Mouse (Mus musculus) neural tube, embryonic 11.5 days (tissue): Measurements from ENCODE around the gene Osm. TPM values are rescaled to one million over a fixed set of nuclear protein-coding genes. Genes with fewer than 3 reads are reported as not detected.

Experiments used
- ATAC-seq: fragments of 200-750 bp; cut with Nextera tagmentation; 2 replicates; pipeline ENCODE4 v1.8.0; 2017; ENCODE audit warnings: moderate number of reproducible peaks, mild to moderate bottlenecking, moderate TSS enrichment, moderate library complexity; ENCODE audit not compliant: insufficient read depth, low FRiP score, low TSS enrichment
- DNase-seq: peaks from one replicate; pipeline ENCODE4 v3.0.0-alpha.2; 2015; ENCODE audit warnings: low spot score
- H3K27ac ChIP-seq: fragments of 300-500 bp; sonication (generic); 2 replicates; pipeline ENCODE4 v1.5.1; 2014; ENCODE audit warnings: low read depth, mild to moderate bottlenecking, low read length
- H3K27me3 ChIP-seq: fragments of 300-500 bp; sonication (generic); 2 replicates; pipeline ENCODE4 v1.6.1; 2014; ENCODE audit warnings: mild to moderate bottlenecking, low read length, mixed read lengths; ENCODE audit not compliant: control insufficient read depth, insufficient read depth
- H3K36me3 ChIP-seq: fragments of 300-500 bp; sonication (generic); 2 replicates; pipeline ENCODE4 v1.6.1; 2014; ENCODE audit warnings: mild to moderate bottlenecking, low read length, moderate library complexity, mixed read lengths; ENCODE audit not compliant: control insufficient read depth, insufficient read depth
- H3K4me1 ChIP-seq: fragments of 300-500 bp; sonication (generic); 2 replicates; pipeline ENCODE4 v1.6.1; 2014; ENCODE audit warnings: low read length, mixed read lengths; ENCODE audit not compliant: control insufficient read depth, insufficient read depth
- H3K4me2 ChIP-seq: fragments of 300-500 bp; sonication (generic); 2 replicates; pipeline ENCODE4 v1.6.1; 2014; ENCODE audit warnings: low read depth, mild to moderate bottlenecking, moderate library complexity
- H3K4me3 ChIP-seq: fragments of 300-500 bp; sonication (generic); 2 replicates; pipeline ENCODE4 v1.5.1; 2014; ENCODE audit warnings: low read depth, low read length
- H3K9ac ChIP-seq: fragments of 300-500 bp; sonication (generic); 2 replicates; pipeline ENCODE4 v1.6.1; 2014; ENCODE audit warnings: mild to moderate bottlenecking, low read length
- H3K9me3 ChIP-seq: fragments of 300-500 bp; sonication (generic); 2 replicates; pipeline ENCODE4 v1.6.1; 2016; ENCODE audit warnings: low read length; ENCODE audit not compliant: control insufficient read depth
- WGBS: fragments of 180-500 bp; shearing (Covaris S2); extraction: QIAGEN DNeasy Blood & Tissue Kit; methylation state at CpG from one replicate; pipeline ENCODE4 v1.1.7; 2014; 5-methylcytosine and 5-hydroxymethylcytosine counted together
- polyA plus RNA-seq: library from polyadenylated mRNA; unstranded; fragments of >200 nt; fragmentation: Nextera tagmentation; extraction: Ambion mirVana; gene quantifications from 2 replicates; pipeline ENCODE4 v1.2.1, GENCODE M21; 2014

Gene Osm
- polyA plus RNA-seq, 1 experiment from 2014 or later: not detected

DNA sequence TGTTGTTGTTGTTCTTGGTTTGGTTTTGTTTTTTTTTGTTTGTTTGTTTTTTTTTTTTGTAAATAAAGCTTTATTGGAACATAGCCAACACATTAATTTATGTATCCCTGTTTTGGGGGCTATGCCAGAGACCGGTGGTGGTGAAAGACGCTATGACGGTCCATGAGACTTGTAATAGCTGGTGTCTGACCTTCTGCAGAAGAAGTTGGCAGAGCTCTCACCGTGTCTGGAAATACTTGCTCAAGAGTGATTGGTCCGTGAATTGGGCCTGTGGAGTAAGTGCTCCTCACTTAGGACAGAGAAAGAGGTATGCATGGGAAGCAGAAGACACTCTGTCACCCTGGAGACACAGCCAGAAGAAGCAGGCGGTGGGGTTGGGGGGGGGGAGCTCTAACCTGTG is 45.6 kb downstream of the Osm start:
- no peaks in the 10 kb centered on the region for H3K36me3 ChIP-seq
- H3K27ac ChIP-seq: no peak overlapping the region
- H3K27me3 ChIP-seq: no peaks in the 10 kb centered on the region
- 82% methylated on average over 6 of the region's 6 CpGs for WGBS
- no peaks in the 10 kb centered on the region for H3K4me1 ChIP-seq
- H3K4me2 ChIP-seq: no peak overlapping the region
- no peak for DNase-seq
- H3K9me3 ChIP-seq: no peaks in the 10 kb centered on the region
- no peak overlapping the region for H3K9ac ChIP-seq
- no peak overlapping the region for H3K4me3 ChIP-seq
- no peak for ATAC-seq

DNA sequence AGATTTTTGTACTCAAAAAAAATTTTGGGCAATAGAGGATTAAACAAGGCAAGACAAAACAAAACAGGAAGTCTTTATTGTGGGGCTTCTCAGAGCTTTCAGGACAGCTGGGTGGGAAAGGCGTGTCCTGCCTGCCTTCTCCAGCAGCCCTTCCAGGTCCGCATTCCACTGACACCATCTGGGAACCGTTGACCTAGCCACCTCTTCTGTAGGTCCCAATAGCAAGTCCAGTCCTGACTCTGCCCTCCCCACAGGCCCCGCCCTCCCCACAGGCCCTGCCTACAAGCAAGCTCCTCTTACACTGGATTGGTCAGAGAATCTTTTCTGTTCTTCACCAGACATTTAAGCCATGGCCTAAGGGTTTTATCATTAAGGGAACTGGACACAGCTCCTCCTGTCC is 47.4 kb downstream of the Osm start:
- DNase-seq (peak; percentile 36), ATAC-seq (no peak)
- Histone ChIP-seq H3K27me3 (no peaks in the 10 kb centered on the region), H3K27ac (no peak overlapping the region), H3K4me3 (no peak overlapping the region), H3K4me2 (no peak overlapping the region), H3K9ac (no peak overlapping the region), H3K36me3 (no peaks in the 10 kb centered on the region), H3K9me3 (no peaks in the 10 kb centered on the region), H3K4me1 (no peaks in the 10 kb centered on the region)
- 4% methylated on average over 4 of the region's 4 CpGs for WGBS

- H3K27ac ChIP-seq: no peak overlapping the region
- DNase-seq: no peak
- no peak overlapping the region for H3K9ac ChIP-seq
- H3K9me3 ChIP-seq: no peaks in the 10 kb centered on the region
- ATAC-seq: no peak
- no peaks in the 10 kb centered on the region for H3K4me1 ChIP-seq
- H3K36me3 ChIP-seq: no peaks in the 10 kb centered on the region
- H3K27me3 ChIP-seq: no peaks in the 10 kb centered on the region
- no peak overlapping the region for H3K4me3 ChIP-seq
- no peak overlapping the region for H3K4me2 ChIP-seq
- 63% methylated on average over 3 of the region's 3 CpGs for WGBS
Observed at GRCm38 (mm10) chr11:4289280-4289679, 53.1 kb downstream of the Osm start.

Other genes starting within 250 kb of the Osm start
- gene Sec14l4, start 205.0 kb upstream of the Osm start, polyA plus RNA-seq: not detected in 2 replicates
- not detected in 2 replicates for gene Sec14l3, start 171.6 kb upstream of the Osm start, polyA plus RNA-seq
- gene Mtfp1, start 141.0 kb upstream of the Osm start, polyA plus RNA-seq: 5.9 and 6.7 TPM in 2 replicates
- 2.1 and 2.3 TPM in 2 replicates for gene Sec14l2, start 113.0 kb upstream of the Osm start, polyA plus RNA-seq
- 29.4 and 29.7 TPM in 2 replicates for gene Rnf215, start 101.2 kb upstream of the Osm start, polyA plus RNA-seq
- gene Ccdc157, start 76.1 kb upstream of the Osm start, polyA plus RNA-seq: 3.3 and 4.0 TPM in 2 replicates
- gene Sf3a1, start 76.1 kb upstream of the Osm start, polyA plus RNA-seq: 88.4 and 91.1 TPM in 2 replicates
- gene Tbc1d10a, start 49.6 kb upstream of the Osm start, polyA plus RNA-seq: 20.5 and 22.1 TPM in 2 replicates
- 1.9 and 2.1 TPM in 2 replicates for gene Castor1, start 18.2 kb upstream of the Osm start, polyA plus RNA-seq
- not detected in 2 replicates for gene Lif, start 21.1 kb downstream of the Osm start, polyA plus RNA-seq
- 0.12 TPM in 1 of 2 replicates, not detected in the other for gene Hormad2, start 204.7 kb downstream of the Osm start, polyA plus RNA-seq